Mouse (Mus musculus): ENCODE measurements around the gene Pih1d1. TPM values are rescaled to one million over a fixed set of nuclear protein-coding genes. Genes with fewer than 3 reads are reported as not detected.
"Not testable (repeated sequence)": the region's sequence is repeated elsewhere in the genome, so short reads cannot be mapped to it uniquely, and the experiment has no call there.

The Pih1d1 gene
- polyA plus RNA-seq, 1 experiment from 2014 or later: 90.2 TPM

- WGBS: 2% methylated on average over 41 of the region's 41 CpGs
- Histone ChIP-seq H3K27ac (no peak within 1 kb of the TSS), H3K36me3 (peaks cover 22% of the 10 kb centered on the region), H3K4me1 (peaks cover 27% of the 10 kb centered on the region), H3K27me3 (replicated peaks) (peaks cover 67% of the 10 kb centered on the region), H3K9me3 (no peaks in the 10 kb centered on the region), H3K4me3 (peak within 1 kb of the TSS; percentile 35), H3K4me2 (replicated peaks) (peak within 1 kb of the TSS; percentile 65), H3K9ac (peak within 1 kb of the TSS; percentile 56)
- no peak for ATAC-seq (ENCODE audit: low FRiP score, low read depth)
Measured at GRCm38 (mm10) chr7:45163735-45164490, 9.8 kb downstream of the Pih1d1 start, which contains the start of gene Slc17a7. Slc17a7 (plus strand) TSS chr7:45163949.

GRCm38 (mm10) chr7:45164833-45165232 is 10.7 kb downstream of the Pih1d1 start:
- Histone ChIP-seq H3K4me1 (peaks cover 27% of the 10 kb centered on the region), H3K9ac (no peak overlapping the region), H3K36me3 (peaks cover 13% of the 10 kb centered on the region), H3K4me3 (no peak overlapping the region), H3K9me3 (peaks cover 5% of the 10 kb centered on the region; the same call in 1 of the 2 replicates), H3K27me3 (replicated peaks) (peaks cover 76% of the 10 kb centered on the region), H3K4me2 (replicated peaks) (no peak overlapping the region), H3K27ac (no peak overlapping the region)
- ATAC-seq (ENCODE audit: low FRiP score, low read depth): no peak
- WGBS: 64% methylated on average over 5 of the region's 5 CpGs

- H3K27ac ChIP-seq: no peak overlapping the region
- H3K9me3 ChIP-seq: peaks cover 10% of the 10 kb centered on the region; the same call in 1 of the 2 replicates
- peaks cover 5% of the 10 kb centered on the region; the same call in 1 of the 2 replicates for H3K36me3 ChIP-seq
- ATAC-seq (ENCODE audit: low FRiP score, low read depth): no peak
- H3K4me1 ChIP-seq: peaks cover 27% of the 10 kb centered on the region
- H3K4me2 ChIP-seq (replicated peaks): no peak overlapping the region
- H3K9ac ChIP-seq: no peak overlapping the region
- WGBS: 45% methylated on average over 11 of the region's 11 CpGs
- peaks cover 81% of the 10 kb centered on the region for H3K27me3 ChIP-seq (replicated peaks)
- H3K4me3 ChIP-seq: no peak overlapping the region
Measured at GRCm38 (mm10) chr7:45165701-45166100, 11.6 kb downstream of the Pih1d1 start.

GRCm38 (mm10) chr7:45166950-45167401 is 12.9 kb downstream of the Pih1d1 start:
- H3K27me3 ChIP-seq (replicated peaks): peaks cover 85% of the 10 kb centered on the region
- H3K27ac ChIP-seq: no peak overlapping the region
- H3K9me3 ChIP-seq: peaks cover 10% of the 10 kb centered on the region; the same call in 1 of the 2 replicates
- no peak for ATAC-seq (ENCODE audit: low FRiP score, low read depth)
- H3K4me3 ChIP-seq: no peak overlapping the region
- peaks cover 27% of the 10 kb centered on the region for H3K4me1 ChIP-seq
- 32% methylated on average over 10 of the region's 10 CpGs for WGBS
- H3K9ac ChIP-seq: no peak overlapping the region
- no peaks in the 10 kb centered on the region for H3K36me3 ChIP-seq
- no peak overlapping the region for H3K4me2 ChIP-seq (replicated peaks)

- Histone ChIP-seq H3K4me2 (replicated peaks) (peak overlapping the region; percentile 24; the same call in 1 of the 2 replicates), H3K9me3 (peaks cover 10% of the 10 kb centered on the region; the same call in 1 of the 2 replicates), H3K36me3 (no peaks in the 10 kb centered on the region), H3K4me3 (no peak overlapping the region), H3K27me3 (replicated peaks) (peaks cover 85% of the 10 kb centered on the region), H3K9ac (no peak overlapping the region), H3K27ac (no peak overlapping the region), H3K4me1 (peaks cover 21% of the 10 kb centered on the region)
- 2% methylated on average over 19 of the region's 19 CpGs for WGBS
- no peak for ATAC-seq (ENCODE audit: low FRiP score, low read depth)
Measured at GRCm38 (mm10) chr7:45167761-45168445, 13.8 kb downstream of the Pih1d1 start.

GRCm38 (mm10) chr7:45168656-45169055 is 14.6 kb downstream of the Pih1d1 start:
- Histone ChIP-seq H3K36me3 (no peaks in the 10 kb centered on the region), H3K27ac (no peak overlapping the region), H3K4me1 (peaks cover 19% of the 10 kb centered on the region), H3K27me3 (replicated peaks) (peaks cover 77% of the 10 kb centered on the region), H3K9ac (no peak overlapping the region), H3K4me2 (replicated peaks) (peak overlapping the region; percentile 24), H3K4me3 (no peak overlapping the region), H3K9me3 (peaks cover 10% of the 10 kb centered on the region; the same call in 1 of the 2 replicates)
- WGBS: 5% methylated on average over 24 of the region's 24 CpGs
- no peak for ATAC-seq (ENCODE audit: low FRiP score, low read depth)

GRCm38 (mm10) chr7:45169495-45169894 is 15.4 kb downstream of the Pih1d1 start:
- Histone ChIP-seq H3K27ac (no peak overlapping the region), H3K36me3 (no peaks in the 10 kb centered on the region), H3K9ac (no peak overlapping the region), H3K9me3 (peaks cover 10% of the 10 kb centered on the region; the same call in 1 of the 2 replicates), H3K27me3 (replicated peaks) (peaks cover 77% of the 10 kb centered on the region), H3K4me1 (peaks cover 16% of the 10 kb centered on the region), H3K4me2 (replicated peaks) (no peak overlapping the region), H3K4me3 (no peak overlapping the region)
- WGBS: 90% methylated on average over 3 of the region's 3 CpGs
- no peak for ATAC-seq (ENCODE audit: low FRiP score, low read depth)

- WGBS: 59% methylated on average over 7 of the region's 7 CpGs
Measured at GRCm38 (mm10) chr7:45172974-45173373, 18.9 kb downstream of the Pih1d1 start.

GRCm38 (mm10) chr7:45173772-45174171 is 19.7 kb downstream of the Pih1d1 start:
- WGBS: 73% methylated on average over 1 of the region's 1 CpGs

More at GRCm38 (mm10) chr7:45172974-45173373, 18.9 kb downstream of the Pih1d1 start:
- Histone ChIP-seq H3K4me1 (peaks cover 25% of the 10 kb centered on the region), H3K27me3 (replicated peaks) (peaks cover 77% of the 10 kb centered on the region), H3K9ac (no peak overlapping the region), H3K4me2 (replicated peaks) (no peak overlapping the region), H3K9me3 (peaks cover 10% of the 10 kb centered on the region; the same call in 1 of the 2 replicates), H3K4me3 (no peak overlapping the region), H3K27ac (no peak overlapping the region), H3K36me3 (no peaks in the 10 kb centered on the region)
- no peak for ATAC-seq (ENCODE audit: low FRiP score, low read depth)

GRCm38 (mm10) chr7:45174567-45175280 is 20.6 kb downstream of the Pih1d1 start:
- H3K9ac ChIP-seq: no peak overlapping the region
- ATAC-seq (ENCODE audit: low FRiP score, low read depth): peak; percentile 37; the same call in 1 of the 2 replicates
- H3K4me2 ChIP-seq (replicated peaks): peak overlapping the region; percentile 37
- WGBS: 3% methylated on average over 29 of the region's 29 CpGs
- H3K9me3 ChIP-seq: peaks cover 6% of the 10 kb centered on the region; the same call in 1 of the 2 replicates
- peaks cover 77% of the 10 kb centered on the region for H3K27me3 ChIP-seq (replicated peaks)
- H3K4me3 ChIP-seq: 0 out of 2 replicates have a peak overlapping the region, but pooled peaks have one; percentile 15
- H3K4me1 ChIP-seq: peaks cover 15% of the 10 kb centered on the region
- no peaks in the 10 kb centered on the region for H3K36me3 ChIP-seq
- no peak overlapping the region for H3K27ac ChIP-seq

More at GRCm38 (mm10) chr7:45173772-45174171, 19.7 kb downstream of the Pih1d1 start:
- H3K4me2 ChIP-seq (replicated peaks); H3K27ac ChIP-seq; H3K4me3 ChIP-seq; H3K36me3 ChIP-seq; H3K9ac ChIP-seq; ATAC-seq (ENCODE audit: low FRiP score, low read depth): not testable (repeated sequence)
- peaks cover 77% of the 10 kb centered on the region for H3K27me3 ChIP-seq (replicated peaks)
- H3K9me3 ChIP-seq: peaks cover 10% of the 10 kb centered on the region; the same call in 1 of the 2 replicates
- peaks cover 17% of the 10 kb centered on the region for H3K4me1 ChIP-seq

- Histone ChIP-seq H3K27me3 (replicated peaks) (peaks cover 77% of the 10 kb centered on the region), H3K36me3 (no peaks in the 10 kb centered on the region), H3K4me2 (replicated peaks) (0 out of 2 replicates have a peak overlapping the region, but pooled peaks have one; percentile 1), H3K4me1 (peaks cover 15% of the 10 kb centered on the region), H3K4me3 (no peak overlapping the region), H3K9me3 (no peaks in the 10 kb centered on the region), H3K9ac (no peak overlapping the region), H3K27ac (no peak overlapping the region)
- WGBS: 4% methylated on average over 13 of the region's 13 CpGs
- ATAC-seq (ENCODE audit: low FRiP score, low read depth): no peak
Measured at GRCm38 (mm10) chr7:45175398-45175797, 21.3 kb downstream of the Pih1d1 start.
